ENCODE assay signal across 14 mouse cellular contexts in the genomic region with DNA sequence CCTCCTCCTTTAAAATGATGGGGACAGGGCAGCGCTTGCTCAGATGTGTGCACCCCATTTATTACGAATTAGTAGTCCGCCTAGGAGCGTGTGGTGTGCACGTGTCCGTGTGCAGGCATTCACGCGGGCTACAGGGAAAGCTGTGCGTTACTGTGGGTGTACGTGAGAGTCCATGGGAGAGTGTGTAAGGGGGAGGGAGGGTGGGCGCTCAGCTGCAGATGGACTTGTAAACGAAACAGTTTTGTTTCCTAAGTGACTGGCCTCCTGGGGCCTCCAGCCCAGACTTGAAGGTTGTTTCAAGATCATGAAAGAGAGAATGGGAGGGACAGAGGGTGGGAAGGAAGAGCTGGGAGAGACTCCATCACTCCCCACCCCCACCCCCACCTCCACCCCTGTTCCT. TPM values are rescaled to one million over a fixed set of nuclear protein-coding genes. Genes with fewer than 3 reads are reported as not detected.
A peak's percentile ranks its signal among the peaks of the same experiment; 100 is the strongest.
DNase-seq lines count a peak whose midpoint lies in the region; ATAC-seq lines count a peak whose summit lies in the region.
"Had no signal": no experiment of that assay in that cellular context is flagged by ENCODE, and none has a peak within 500 bp of the region (broad histone marks: within the 10 kb centered on the region; RNA-seq: fewer than 3 reads in every experiment).

No protein-coding gene starts in this region.

- no peak overlapping the region for H3K4me2 ChIP-seq in forebrain, embryonic 11.5 days (ENCODE audit: low read depth, low read length, severe bottlenecking)
- H3K4me2 ChIP-seq in forebrain, embryonic 15.5 days (replicated peaks), result no peak overlapping the region
- H3K4me2 ChIP-seq in midbrain, embryonic 11.5 days, result no peak overlapping the region

- no peak overlapping the region for H3K4me3 ChIP-seq in forebrain, embryonic 11.5 days (ENCODE audit: low read depth, low read length)
- no peak overlapping the region for H3K4me3 ChIP-seq in forebrain, embryonic 15.5 days
- no peak overlapping the region for H3K4me3 ChIP-seq in hindbrain, embryonic 10.5 days
- H3K4me3 ChIP-seq in midbrain, embryonic 11.5 days (ENCODE audit: low read depth, low read length), result no peak overlapping the region

- WGBS in forebrain, embryonic 11.5 days, result 59% methylated on average over 12 of the region's 12 CpGs
- WGBS in forebrain, embryonic 15.5 days, result 50% methylated on average over 12 of the region's 12 CpGs
- WGBS in hindbrain, embryonic 10.5 days, result 41% methylated on average over 12 of the region's 12 CpGs
- 49% methylated on average over 12 of the region's 12 CpGs for WGBS in midbrain, embryonic 11.5 days

- no peaks in the 10 kb centered on the region for H3K36me3 ChIP-seq in forebrain, embryonic 11.5 days (ENCODE audit: control insufficient read depth, insufficient read depth, low read length)
- no peaks in the 10 kb centered on the region for H3K36me3 ChIP-seq in forebrain, embryonic 15.5 days
- no peaks in the 10 kb centered on the region for H3K36me3 ChIP-seq in hindbrain, embryonic 10.5 days
- H3K36me3 ChIP-seq in midbrain, embryonic 11.5 days (ENCODE audit: control insufficient read depth, insufficient read depth, low read length), result no peaks in the 10 kb centered on the region

- no peaks in the 10 kb centered on the region for H3K9me3 ChIP-seq in forebrain, embryonic 11.5 days (ENCODE audit: control insufficient read depth, low read length)
- H3K9me3 ChIP-seq in forebrain, embryonic 15.5 days, result no peaks in the 10 kb centered on the region
- H3K9me3 ChIP-seq in hindbrain, embryonic 10.5 days, result no peaks in the 10 kb centered on the region
- no peaks in the 10 kb centered on the region for H3K9me3 ChIP-seq in midbrain, embryonic 11.5 days (ENCODE audit: control insufficient read depth, low read length)

- H3K27ac ChIP-seq in forebrain, embryonic 11.5 days (ENCODE audit: low read depth, low read length), result no peak overlapping the region
- H3K27ac ChIP-seq in forebrain, embryonic 15.5 days (replicated peaks), result no peak overlapping the region
- peak overlapping the region; percentile 62 for H3K27ac ChIP-seq in hindbrain, embryonic 10.5 days
- H3K27ac ChIP-seq in midbrain, embryonic 11.5 days (ENCODE audit: low read depth, low read length), result no peak overlapping the region

- peak; percentile 51 for DNase-seq in forebrain, embryonic 11.5 days (ENCODE audit: low spot score)
- DNase-seq in NIH3T3 (ENCODE audit: low read depth), result peak; percentile 22
- no peak for DNase-seq in hindbrain, embryonic 10.5 days (ENCODE audit: low spot score)
- no peak for DNase-seq in midbrain, embryonic 11.5 days (ENCODE audit: low spot score, missing footprints)
- DNase-seq in thymus, postnatal 10 days (ENCODE audit: low spot score in 2 of 2), result no peak
- DNase-seq in kidney, postnatal 4 days, result no peak
- DNase-seq: gastrocnemius, postnatal 25 days; kidney, adult 18-20 months; liver, postnatal 0 days; right cerebral cortex, postnatal 25 days had no signal

- peaks cover 12% of the 10 kb centered on the region; the same call in 1 of the 2 replicates for H3K4me1 ChIP-seq in forebrain, embryonic 11.5 days (replicated peaks; ENCODE audit: control insufficient read depth, insufficient read depth, low read length)
- H3K4me1 ChIP-seq in forebrain, embryonic 15.5 days, result peaks cover 6% of the 10 kb centered on the region; the same call in 1 of the 2 replicates
- H3K4me1 ChIP-seq in hindbrain, embryonic 10.5 days (replicated peaks), result peaks cover 85% of the 10 kb centered on the region
- peaks cover 27% of the 10 kb centered on the region for H3K4me1 ChIP-seq in midbrain, embryonic 11.5 days (ENCODE audit: control insufficient read depth, insufficient read depth, low read length)

- no peak; the same call in 1 of the 2 replicates for ATAC-seq in forebrain, embryonic 11.5 days (replicated peaks; ENCODE audit: low FRiP score)
- ATAC-seq in forebrain, embryonic 15.5 days (replicated peaks), result no peak
- ATAC-seq in midbrain, embryonic 11.5 days (ENCODE audit: low FRiP score), result 0 out of 2 replicates have a peak, but pooled peaks have one; percentile 8
- ATAC-seq in frontal cortex, adult (ENCODE audit: low TSS enrichment), result no peak
- ATAC-seq: liver, postnatal 0 days had no signal

- H3K9ac ChIP-seq in forebrain, embryonic 11.5 days (ENCODE audit: low read length), result no peak overlapping the region
- H3K9ac ChIP-seq in forebrain, embryonic 15.5 days (replicated peaks), result no peak overlapping the region
- H3K9ac ChIP-seq in midbrain, embryonic 11.5 days (ENCODE audit: low read length), result no peak overlapping the region
- H3K9ac ChIP-seq: liver, postnatal 0 days had no signal

- no peaks in the 10 kb centered on the region for H3K27me3 ChIP-seq in forebrain, embryonic 11.5 days (ENCODE audit: control insufficient read depth, insufficient read depth, low read length)
- no peaks in the 10 kb centered on the region for H3K27me3 ChIP-seq in forebrain, embryonic 15.5 days
- peaks cover 37% of the 10 kb centered on the region for H3K27me3 ChIP-seq in hindbrain, embryonic 10.5 days (ENCODE audit: insufficient read depth, poor library complexity, severe bottlenecking)
- peaks cover 2% of the 10 kb centered on the region; the same call in 1 of the 2 replicates for H3K27me3 ChIP-seq in midbrain, embryonic 11.5 days (ENCODE audit: control insufficient read depth, insufficient read depth, low read length)

RNA-seq across cellular contexts. Expression of a gene that starts 3.3 kb away (rescaled TPM):
- 1.5 and 2.1 TPM in 2 replicates for polyA plus RNA-seq in forebrain, embryonic 11.5 days (2014; fragmentation: Nextera tagmentation; extraction: Ambion mirVana)
- polyA plus RNA-seq in forebrain, embryonic 15.5 days (2015; fragmentation: Nextera tagmentation; extraction: Ambion mirVana), result 32.2 and 33.1 TPM in 2 replicates
- polyA plus RNA-seq in hindbrain, embryonic 10.5 days (2016; fragmentation: Nextera tagmentation; extraction: Ambion mirVana), result 2.1 and 2.3 TPM in 2 replicates
- polyA plus RNA-seq in midbrain, embryonic 11.5 days (2014; fragmentation: Nextera tagmentation; extraction: Ambion mirVana), result 1.4 and 1.9 TPM in 2 replicates

RNA-seq across cellular contexts. Expression of a gene that starts 27.9 kb away (rescaled TPM):
- polyA plus RNA-seq in forebrain, embryonic 11.5 days (2014; fragmentation: Nextera tagmentation; extraction: Ambion mirVana), result 0.68 and 0.89 TPM in 2 replicates
- 3.4 and 3.5 TPM in 2 replicates for polyA plus RNA-seq in forebrain, embryonic 15.5 days (2015; fragmentation: Nextera tagmentation; extraction: Ambion mirVana)
- polyA plus RNA-seq in hindbrain, embryonic 10.5 days (2016; fragmentation: Nextera tagmentation; extraction: Ambion mirVana), result 0.11 and 0.71 TPM in 2 replicates
- 0.37 and 0.43 TPM in 2 replicates for polyA plus RNA-seq in midbrain, embryonic 11.5 days (2014; fragmentation: Nextera tagmentation; extraction: Ambion mirVana)
- polyA plus RNA-seq: stomach, embryonic 16.5 days had no signal

RNA-seq across cellular contexts. Expression of a gene that starts 39.7 kb away (rescaled TPM):
- polyA plus RNA-seq in forebrain, embryonic 11.5 days (2014; fragmentation: Nextera tagmentation; extraction: Ambion mirVana), result 104 and 122 TPM in 2 replicates
- polyA plus RNA-seq in forebrain, embryonic 15.5 days (2015; fragmentation: Nextera tagmentation; extraction: Ambion mirVana), result 137 and 162 TPM in 2 replicates
- 63.5 and 142 TPM in 2 replicates for polyA plus RNA-seq in hindbrain, embryonic 10.5 days (2016; fragmentation: Nextera tagmentation; extraction: Ambion mirVana)
- 47.2 and 55.1 TPM in 2 replicates for polyA plus RNA-seq in midbrain, embryonic 11.5 days (2014; fragmentation: Nextera tagmentation; extraction: Ambion mirVana)

RNA-seq across cellular contexts. Expression of a gene that starts 39.8 kb away (rescaled TPM):
- 0.69 and 0.73 TPM in 2 replicates for polyA plus RNA-seq in forebrain, embryonic 11.5 days (2014; fragmentation: Nextera tagmentation; extraction: Ambion mirVana)
- 1.7 and 1.9 TPM in 2 replicates for polyA plus RNA-seq in forebrain, embryonic 15.5 days (2015; fragmentation: Nextera tagmentation; extraction: Ambion mirVana)
- polyA plus RNA-seq in hindbrain, embryonic 10.5 days (2016; fragmentation: Nextera tagmentation; extraction: Ambion mirVana), result 0.31 and 0.77 TPM in 2 replicates
- polyA plus RNA-seq in midbrain, embryonic 11.5 days (2014; fragmentation: Nextera tagmentation; extraction: Ambion mirVana), result 0.75 TPM in 2 replicates
- polyA plus RNA-seq: C2C12 had no signal

RNA-seq across cellular contexts. Expression of a gene that starts 43.0 kb away (rescaled TPM):
- polyA plus RNA-seq in forebrain, embryonic 11.5 days (2014; fragmentation: Nextera tagmentation; extraction: Ambion mirVana), result 0.08 TPM in 1 of 2 replicates, not detected in the other
- 0.09 and 0.10 TPM in 2 replicates for polyA plus RNA-seq in forebrain, embryonic 15.5 days (2015; fragmentation: Nextera tagmentation; extraction: Ambion mirVana)
- polyA plus RNA-seq in hindbrain, embryonic 10.5 days (2016; fragmentation: Nextera tagmentation; extraction: Ambion mirVana), result not detected in 2 replicates
- not detected in 2 replicates for polyA plus RNA-seq in midbrain, embryonic 11.5 days (2014; fragmentation: Nextera tagmentation; extraction: Ambion mirVana)
- polyA plus RNA-seq: C2C12 had no signal

Comparison
In these comparisons a context has a peak if more than half of its experiments do, and no peak if none do; other contexts are left out.
1. DNase-seq: peak in forebrain, embryonic 11.5 days (single experiment) and NIH3T3 (single experiment); none in hindbrain, embryonic 10.5 days (single experiment), midbrain, embryonic 11.5 days (single experiment), thymus, postnatal 10 days (0 of 2) and kidney, postnatal 4 days (0 of 2).